Mouse (Mus musculus) embryonic fibroblast, embryonic 13.5 days (primary cell): ENCODE data around the gene Traip.

Experiments
- CTCF ChIP-seq: IDR thresholded peaks from 2 replicates; pipeline ENCODE4 v1.5.1; 2011; ENCODE audit warnings: mild to moderate bottlenecking, control low read depth, low read length, moderate library complexity, borderline replicate concordance; ENCODE audit not compliant: insufficient read depth
- POLR2A ChIP-seq: IDR thresholded peaks from 2 replicates; pipeline ENCODE4 v1.6.1; 2011; ENCODE audit warnings: low read depth, mild to moderate bottlenecking, control low read depth, low read length, moderate library complexity

GRCm38 (mm10) chr9:107996049-107996448, 46.1 kb downstream of the Traip start, which contains the start of gene Gm20662:
- no peak for TF ChIP-seq CTCF
- no peak for TF ChIP-seq POLR2A
